Mouse (Mus musculus) left cerebral cortex, postnatal 25 days (tissue): ENCODE results near the gene Notum. TPM values are rescaled to one million over a fixed set of nuclear protein-coding genes. Genes with fewer than 3 reads are reported as not detected.
A peak's percentile ranks its signal among the peaks of the same experiment; 100 is the strongest.

Experiments used
- DNase-seq, 2 experiments: peaks; one replicate each; pipeline ENCODE4 v3.0.0; 2022; ENCODE audit warnings: low spot score in 2 of 2, mixed read lengths in 1 of 2
- intact Hi-C: fragments of 180-260 bp; cut with DNase I; formaldehyde crosslinking; loops from one replicate; pipeline ENCODE4 v1.15.1; 2025
- total RNA-seq, 2 experiments: library from RNA; stranded (reverse); gene quantifications; 2 replicates each; pipeline ENCODE4 v1.2.3; 2021

Gene Notum
- total RNA-seq, 2 experiments from 2014 or later, result 4.1 to 4.7 TPM

- intact Hi-C loops, result no loop called here
- DNase-seq, result no peak
Measured at GRCm38 (mm10) chr11:120642939-120643600, 17.9 kb downstream of the Notum start.

- intact Hi-C loops, result no loop called here
- DNase-seq, result no peak
Measured at GRCm38 (mm10) chr11:120641869-120642268, 19.1 kb downstream of the Notum start.

GRCm38 (mm10) chr11:120641255-120641654 is 19.7 kb downstream of the Notum start:
- no peak for DNase-seq
- intact Hi-C loops, result no loop called here

DNA sequence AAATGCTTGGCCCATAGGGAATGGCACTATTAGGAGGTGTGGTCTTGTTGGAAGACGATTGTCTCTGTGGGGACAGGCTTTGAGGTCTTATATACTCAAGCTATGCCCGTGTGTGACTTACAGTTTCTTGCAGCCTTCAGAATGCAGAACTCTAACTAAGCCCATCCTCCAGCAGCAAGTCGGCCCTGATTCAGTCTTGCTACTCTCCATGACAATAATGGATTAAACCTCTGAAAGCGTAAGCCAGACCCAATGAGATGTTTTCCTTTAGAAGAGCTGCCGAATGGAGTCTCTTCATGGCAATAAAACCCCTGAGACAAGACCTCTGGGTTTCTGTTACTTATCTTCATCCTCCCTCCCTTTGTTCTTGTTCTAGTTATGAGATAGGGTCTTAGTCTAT is 26.2 kb downstream of the Notum start:
- no peak for DNase-seq
- intact Hi-C loops, result no loop called here

DNA sequence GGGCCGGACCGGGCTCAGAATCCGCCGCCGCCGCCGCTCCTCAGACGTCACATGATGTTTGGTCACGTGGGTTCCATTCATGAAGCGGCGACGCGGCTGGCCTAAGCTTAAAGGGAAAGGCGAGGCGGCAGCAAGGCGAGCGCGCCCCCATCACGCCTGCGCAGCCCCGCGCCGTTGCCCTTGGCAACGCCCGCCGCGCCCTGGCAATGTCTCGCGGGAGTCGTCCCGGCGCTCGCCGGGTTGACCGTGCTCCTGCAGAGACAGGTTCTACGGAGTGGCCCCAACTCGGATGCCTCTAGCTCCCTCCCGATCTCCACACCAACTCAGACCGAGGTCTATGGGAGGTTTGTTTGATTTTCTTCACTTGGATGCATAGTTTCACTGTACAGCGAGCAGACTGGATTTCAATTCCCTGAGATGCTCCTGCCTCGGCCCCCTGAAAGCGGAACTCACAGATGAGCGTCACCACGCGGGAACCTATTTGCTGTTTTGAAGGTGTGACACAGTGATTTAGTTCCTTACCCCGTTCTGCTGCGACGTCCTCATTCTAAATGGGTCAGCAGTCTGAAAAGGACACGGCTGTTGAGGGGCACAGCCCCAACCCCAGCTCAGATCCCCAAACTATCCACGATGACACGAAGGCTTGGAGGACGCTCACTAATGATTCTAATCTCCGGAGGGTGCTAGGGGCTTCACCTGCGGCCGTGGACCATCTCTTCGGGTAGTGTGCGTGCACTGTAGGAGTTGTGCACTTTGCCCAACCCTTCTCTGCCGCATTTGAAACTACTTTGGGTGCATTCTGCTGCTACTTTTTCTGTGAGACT is 27.2 kb downstream of the Notum start, which contains the start of gene Mafg:
TSS of gene Mafg (minus strand) at position 81 of the 824 bp plus-strand sequence.
- intact Hi-C loops, result loop anchor here (2.0 kb wide), 1 partner anchor 39 kb away; the partner anchor contains the start of gene Aspscr1
- peak; percentile 95 to 96 for DNase-seq

GRCm38 (mm10) chr11:120632559-120633519 is 28.1 kb downstream of the Notum start:
- peak; percentile 66 to 69 for DNase-seq
- intact Hi-C loops, result loop anchor here (2.0 kb wide), 1 partner anchor 40 kb away; the partner anchor contains the start of gene Aspscr1

GRCm38 (mm10) chr11:120631726-120632448 is 29.1 kb downstream of the Notum start:
- intact Hi-C loops, result loop anchor here (2.0 kb wide), 1 partner anchor 41 kb away; the partner anchor contains the start of gene Aspscr1
- no peak for DNase-seq

DNA sequence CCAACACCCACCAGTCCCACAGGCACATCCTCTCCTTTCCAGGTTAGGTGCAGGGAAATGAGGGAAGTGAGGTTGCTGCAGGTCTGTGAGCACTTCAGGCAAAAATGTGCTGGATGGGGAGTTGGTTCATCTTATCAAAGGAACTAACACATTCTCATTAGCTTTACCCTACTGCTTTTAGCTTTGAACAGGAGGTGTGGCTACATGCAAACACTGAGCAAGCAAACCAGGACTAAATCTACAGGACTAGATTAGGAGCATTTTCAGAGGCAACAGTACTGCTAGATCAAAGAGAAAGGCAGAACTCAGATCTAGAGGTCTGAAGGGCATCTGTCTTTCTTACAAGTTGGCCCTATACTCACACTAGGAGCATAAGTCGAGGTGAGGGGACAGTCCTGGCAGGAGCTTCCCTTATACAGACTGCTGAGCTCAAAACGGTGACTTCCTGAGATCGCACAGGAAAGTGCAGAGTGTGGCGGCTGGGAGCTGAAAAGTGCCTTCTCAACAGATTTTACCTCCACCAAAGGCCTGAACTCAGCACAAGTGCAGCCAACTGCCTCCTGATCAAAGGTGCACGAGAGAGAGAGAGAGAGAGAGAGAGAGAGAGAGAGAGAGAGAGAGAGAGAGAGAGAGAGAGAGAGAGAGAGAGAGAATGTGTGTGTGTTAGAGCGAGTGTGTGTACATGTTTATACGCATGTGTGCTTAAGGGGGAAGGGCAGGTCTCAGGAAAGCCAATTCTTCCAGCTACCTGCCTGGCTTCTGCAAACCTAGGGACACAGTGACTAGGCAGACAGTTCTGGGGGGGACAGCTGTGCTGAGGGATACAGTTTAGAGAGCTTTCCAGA is 29.9 kb downstream of the Notum start:
- no peak for DNase-seq
- intact Hi-C loops, result no loop called here

DNA sequence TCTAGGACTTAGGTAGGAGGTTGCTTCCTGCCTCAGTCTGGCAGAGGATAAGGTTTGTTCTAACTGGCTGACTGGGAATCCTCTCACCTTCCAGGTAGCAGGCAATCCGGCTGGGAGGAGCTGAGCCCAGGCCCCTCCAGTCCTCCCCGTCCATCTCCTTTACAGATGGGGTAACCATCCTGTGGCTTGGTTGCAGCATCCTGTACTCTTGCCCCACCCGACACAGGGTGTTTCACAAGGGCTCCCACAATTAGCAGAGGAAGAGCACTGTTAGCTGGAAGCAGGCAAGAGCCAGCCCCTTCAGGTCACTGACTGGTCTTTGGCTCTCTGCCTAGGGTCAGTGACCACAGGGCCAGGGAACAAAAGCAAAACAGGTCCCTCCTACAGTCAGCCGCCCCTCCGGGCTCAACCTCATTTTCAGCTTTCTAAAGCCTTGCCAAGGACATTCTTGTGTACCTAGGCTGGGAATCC is 30.5 kb downstream of the Notum start:
- intact Hi-C loops, result no loop called here
- DNase-seq, result no peak

DNA sequence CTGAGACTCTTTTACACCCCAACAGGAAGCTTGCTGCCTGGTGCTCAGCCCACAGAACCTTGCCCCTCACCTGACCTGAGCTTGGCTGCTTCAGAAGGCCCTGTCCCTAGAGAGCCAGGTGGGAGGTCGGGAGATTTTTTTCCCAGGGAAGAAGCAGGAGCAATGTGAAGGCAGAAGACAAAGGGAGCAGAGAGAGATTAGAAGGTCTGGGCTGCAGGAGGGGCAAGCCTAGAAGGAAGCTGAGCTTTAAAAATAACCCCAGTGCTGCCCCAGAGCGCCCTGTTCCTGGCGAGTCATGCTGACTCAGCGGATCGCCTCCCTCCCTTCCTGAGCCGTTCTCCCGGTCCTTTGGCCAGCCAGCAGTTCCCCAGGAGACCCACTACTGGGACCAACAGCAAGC is 31.1 kb downstream of the Notum start:
- no peak for DNase-seq

DNA sequence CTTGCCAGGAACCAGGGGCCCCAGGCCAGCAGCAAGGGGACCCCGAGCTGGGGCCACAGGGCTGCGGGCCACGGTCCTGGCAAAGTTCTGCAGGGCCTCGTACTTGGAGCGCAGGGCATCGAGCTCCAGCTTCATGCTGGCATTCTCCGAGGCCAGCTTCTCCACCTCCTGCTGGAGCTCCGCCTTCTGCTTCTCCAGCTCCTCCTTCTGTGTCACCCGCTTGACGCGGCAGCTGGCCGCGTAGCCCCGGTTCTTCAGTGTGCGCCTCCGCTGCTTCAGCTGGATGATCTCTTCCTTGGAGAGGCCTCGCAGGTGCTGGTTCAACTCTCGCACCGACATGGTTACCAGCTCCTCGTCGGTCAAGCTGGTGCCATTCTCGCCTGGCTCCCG is 31.6 kb downstream of the Notum start:
- intact Hi-C loops, result no loop called here
- peak in 1 of 2 experiments; percentile 41 for DNase-seq

More for the DNA sequence above, 31.1 kb downstream of the Notum start:
- intact Hi-C loops, result no loop called here

DNA sequence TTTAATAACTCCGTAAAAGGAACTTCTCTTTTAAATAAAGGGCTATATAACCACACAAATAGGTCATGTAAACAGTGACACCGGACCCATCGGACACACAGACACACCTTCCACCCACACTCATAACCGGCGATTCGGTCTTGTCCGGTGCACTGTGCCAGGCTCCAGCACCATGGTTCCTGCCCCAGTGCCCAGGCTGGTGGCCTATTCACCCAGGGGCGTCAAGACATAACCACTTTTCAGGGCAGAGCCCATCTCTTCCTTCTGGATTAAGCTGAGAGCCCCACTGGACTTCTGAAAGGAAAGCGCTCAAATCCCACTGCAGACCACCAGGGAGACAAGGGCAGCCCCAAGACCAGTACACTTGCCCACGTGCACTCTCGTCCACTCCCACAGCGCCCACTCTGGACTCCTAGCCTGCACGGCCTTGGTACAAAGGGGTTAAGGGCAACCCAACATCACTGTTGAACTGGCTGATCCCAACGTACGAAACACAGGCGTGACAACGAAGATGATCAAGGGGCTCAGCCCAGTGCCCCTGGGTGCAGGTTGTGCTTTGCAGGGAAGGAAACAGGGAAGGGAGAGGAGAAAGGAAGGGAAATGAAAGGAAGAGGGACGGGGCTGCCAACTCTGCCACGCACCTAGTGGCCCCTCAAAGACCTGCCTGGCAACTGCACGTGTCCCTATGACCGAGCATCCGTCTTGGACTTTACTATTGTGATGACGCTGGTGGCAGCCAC is 32.2 kb downstream of the Notum start:
- no peak for DNase-seq
- intact Hi-C loops, result no loop called here

- no peak for DNase-seq
- intact Hi-C loops, result no loop called here
Measured at GRCm38 (mm10) chr11:120627468-120628300, 33.3 kb downstream of the Notum start.

GRCm38 (mm10) chr11:120626785-120627467 is 34.0 kb downstream of the Notum start:
- DNase-seq, result no peak
- intact Hi-C loops, result no loop called here

DNA sequence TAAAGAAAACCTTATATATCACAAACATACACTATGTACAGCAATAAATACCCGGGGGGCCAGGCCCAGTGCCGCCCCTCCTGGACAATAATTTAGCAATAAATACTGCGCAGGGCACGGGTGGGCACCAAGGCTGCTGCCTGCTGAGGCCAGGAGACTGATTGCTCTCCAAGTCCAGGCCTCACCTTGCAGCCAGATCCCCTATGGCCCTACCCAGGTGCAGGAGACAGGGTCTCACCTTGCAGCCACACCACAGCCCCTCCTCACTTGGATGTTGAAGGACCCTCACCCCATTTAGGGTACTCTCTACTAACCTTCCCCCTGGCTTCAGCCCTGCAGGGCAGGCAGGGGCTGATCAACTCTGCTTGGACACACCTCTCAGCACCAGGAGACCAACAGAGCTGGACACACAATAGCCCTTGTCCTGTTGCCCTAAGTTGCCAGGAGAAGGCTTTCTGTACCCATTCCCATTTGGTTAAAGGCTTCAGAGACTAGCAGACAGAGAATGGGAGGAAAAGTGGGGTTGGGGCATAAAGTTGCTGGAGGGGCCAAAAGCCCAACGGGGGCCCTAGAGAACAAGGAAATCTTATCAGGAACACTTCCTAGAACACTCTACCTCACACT is 35.7 kb downstream of the Notum start, which contains the start of gene Sirt7:
TSS of gene Sirt7 (minus strand) at position 89 of the 624 bp plus-strand sequence.
- intact Hi-C loops, result loop anchor here (2.0 kb wide), 1 partner anchor 88 kb away; the partner anchor contains the start of genes Cenpx and Lrrc45
- DNase-seq, result no peak
